Mouse (Mus musculus) kidney, embryonic 14.5 days (tissue): Measurements from ENCODE around the gene Etl4. TPM values are rescaled to one million over a fixed set of nuclear protein-coding genes. Genes with fewer than 3 reads are reported as not detected.

Experiments used
- microRNA-seq: library from miRNA; unstranded; fragments of <30 nt; microRNA quantifications from one replicate; pipeline ENCODE4, GENCODE M21; 2016
- polyA plus RNA-seq: library from polyadenylated mRNA; unstranded; fragments of >200 nt; fragmentation: Nextera tagmentation; extraction: Ambion mirVana; gene quantifications from 2 replicates; pipeline ENCODE4 v1.2.1, GENCODE M21; 2014

The Etl4 gene
- polyA plus RNA-seq, 1 experiment from 2014 or later: 93.8 TPM

Small RNA genes within 50 kb of the gene (microRNA-seq; reads per million reads assigned to microRNA genes)
- gene Gm44457: not detected
